Mouse (Mus musculus) telencephalon, adult 2 months (tissue): ENCODE results near the gene Slc4a11.
"Not testable (repeated sequence)": the region's sequence is repeated elsewhere in the genome, so short reads cannot be mapped to it uniquely, and the experiment has no call there.

Experiments used
- DNase-seq: peaks from one replicate; pipeline ENCODE4 v3.0.0-alpha.2; 2011; ENCODE audit warnings: low read depth, low spot score

Slc4a11 gene

DNA sequence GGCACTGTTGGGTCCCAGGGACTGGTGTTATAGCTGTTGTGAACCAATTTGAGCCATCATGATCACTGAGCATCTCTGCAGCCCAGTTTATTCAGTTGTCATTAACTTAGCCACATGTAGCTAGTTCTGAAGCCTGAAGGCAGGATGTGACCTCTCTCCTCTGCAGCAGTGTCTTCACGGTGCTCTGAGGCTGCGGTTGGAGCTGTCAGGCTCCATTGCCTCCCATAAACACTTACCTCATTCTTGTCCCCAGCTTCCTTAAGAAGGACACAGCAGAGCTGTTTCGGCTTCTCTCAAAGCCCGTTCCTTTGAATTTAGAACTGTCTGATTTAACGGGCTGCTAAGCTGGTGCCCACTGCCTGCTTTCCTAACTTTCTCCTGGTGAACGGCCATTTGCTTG is 17.4 kb downstream of the Slc4a11 start:
- no peak for DNase-seq

DNA sequence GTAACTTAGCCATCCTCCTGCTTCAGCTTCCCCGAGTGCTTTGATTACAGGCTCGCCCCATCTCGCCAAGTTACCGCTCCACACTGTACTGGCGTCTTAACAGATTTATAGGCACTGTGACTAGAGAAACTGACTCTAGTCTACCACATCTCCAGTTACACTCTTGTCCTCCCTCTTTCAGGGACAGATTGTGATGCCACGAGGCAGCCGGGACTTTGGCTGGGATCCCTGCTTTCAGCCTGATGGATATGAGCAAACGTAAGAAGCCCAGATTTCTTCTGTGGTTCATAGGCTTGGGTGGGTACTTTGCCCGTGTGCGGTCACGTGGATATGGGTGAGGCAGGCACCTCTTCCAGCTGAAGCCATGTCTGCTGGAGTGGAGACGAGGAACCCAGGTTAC is 18.2 kb downstream of the Slc4a11 start:
- DNase-seq: no peak

DNA sequence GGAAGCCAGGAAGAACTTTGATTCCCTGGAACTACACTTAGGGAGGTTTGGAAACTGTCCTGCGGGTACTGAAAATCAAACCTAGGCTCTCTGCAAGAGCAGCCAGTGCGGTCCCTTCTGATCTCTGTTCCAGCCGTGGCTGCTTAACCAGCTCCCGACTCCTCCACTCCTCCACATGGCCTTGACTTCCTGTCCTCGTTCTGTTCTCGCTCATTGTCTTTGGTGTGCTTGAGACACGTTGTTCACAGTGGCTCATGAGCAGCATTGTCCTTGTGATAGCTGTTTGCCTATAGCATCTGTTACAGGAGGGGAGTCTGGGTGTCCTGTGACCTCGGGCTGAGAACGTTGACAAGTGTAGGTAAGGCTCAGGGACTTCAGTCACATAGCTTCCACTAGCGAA is 20.1 kb downstream of the Slc4a11 start:
- no peak for DNase-seq

DNA sequence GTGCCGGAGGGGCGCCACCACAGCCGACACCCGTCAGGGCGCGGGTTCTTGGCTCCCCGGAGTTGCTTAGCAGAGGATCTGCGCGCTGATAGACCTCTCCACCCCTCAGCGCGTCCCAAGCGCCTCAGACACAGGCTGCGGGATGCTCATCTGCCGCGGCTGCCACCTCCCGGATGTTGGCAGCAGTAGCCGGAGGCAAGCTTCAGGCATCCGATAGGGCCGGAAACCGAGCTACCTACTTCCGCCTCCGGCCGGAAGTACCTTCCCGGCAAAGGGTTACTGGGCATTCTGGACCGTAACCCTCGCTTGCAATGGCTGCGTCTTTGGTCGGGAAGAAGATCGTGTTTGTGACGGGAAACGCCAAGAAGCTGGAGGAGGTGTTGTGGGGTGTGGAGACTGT is 29.8 kb downstream of the Slc4a11 start, which contains the start of gene Itpa:
TSS of gene Itpa (plus strand) at position 52 of the 400 bp plus-strand sequence.
- peak; percentile 89 for DNase-seq

DNA sequence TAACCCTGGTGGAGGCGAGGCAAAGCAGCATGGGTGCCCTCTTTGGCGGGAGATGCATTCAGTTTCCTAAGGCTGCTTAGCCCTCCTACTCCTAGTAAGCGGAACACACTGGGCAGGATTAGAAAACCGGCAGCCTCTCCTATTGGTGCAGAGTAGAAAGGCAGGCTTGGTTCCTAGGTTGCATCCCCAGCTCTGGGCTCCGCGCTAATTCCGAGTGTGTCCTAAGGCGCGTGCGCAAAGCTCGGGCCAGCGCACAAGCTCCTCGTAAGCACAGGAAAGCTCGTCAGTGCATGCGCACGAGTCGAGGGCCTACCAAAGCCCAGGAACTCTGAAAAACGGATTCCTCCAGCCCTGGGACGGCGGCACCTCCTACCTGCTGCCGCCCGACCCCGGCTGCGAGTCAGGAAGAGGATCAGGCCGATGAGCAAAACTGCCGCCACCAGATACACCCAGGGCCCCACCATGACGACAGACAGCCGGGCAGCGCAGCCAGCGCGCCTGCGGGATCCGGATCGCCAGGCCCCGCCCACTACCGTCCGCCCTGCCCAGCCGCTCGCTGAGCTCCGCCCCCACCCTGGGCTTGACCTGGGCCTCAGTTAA is 33.1 kb downstream of the Slc4a11 start, which contains the start of gene Ddrgk1:
TSS of gene Ddrgk1 (minus strand) at position 558 of the 600 bp plus-strand sequence.
- peak; percentile 97 for DNase-seq

DNA sequence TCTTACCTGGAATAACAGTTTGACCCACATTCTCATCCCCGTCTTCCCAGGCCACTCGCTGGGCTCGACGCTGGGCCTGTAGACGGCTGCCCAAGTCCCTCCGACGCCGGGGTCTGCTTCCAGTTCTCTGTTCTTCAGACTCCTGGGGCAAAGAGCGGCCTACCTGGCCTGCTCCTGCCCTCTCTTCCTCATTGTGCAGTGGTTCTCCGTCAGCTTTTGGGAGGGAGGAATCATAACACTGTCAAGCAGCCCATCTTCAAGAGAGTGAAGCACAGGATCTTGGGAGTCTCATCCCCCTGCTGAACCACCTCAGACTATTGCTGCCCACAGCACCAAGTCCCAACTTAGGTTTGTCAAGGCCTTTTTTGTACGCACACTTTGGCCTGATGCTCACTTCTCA is 34.0 kb downstream of the Slc4a11 start:
- DNase-seq: no peak

DNA sequence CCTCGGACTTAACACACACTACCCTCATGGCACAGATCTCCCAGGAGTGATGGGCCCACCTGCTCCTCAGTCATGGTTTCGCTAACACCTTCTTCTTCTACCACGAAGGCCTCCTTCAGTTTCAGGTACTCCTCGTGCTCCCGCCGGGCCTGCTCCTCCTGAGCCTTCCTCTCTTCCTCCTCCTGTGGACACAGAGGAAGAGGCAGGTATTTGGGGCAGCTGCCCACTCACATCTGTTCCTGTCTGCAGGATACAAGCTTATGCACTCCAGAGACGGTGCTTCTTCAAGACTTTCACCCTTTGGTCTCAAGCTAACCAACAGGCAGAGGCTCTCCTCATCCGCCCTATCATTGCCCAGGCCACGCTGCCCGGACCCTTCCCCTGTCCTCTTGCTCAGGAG is 38.8 kb downstream of the Slc4a11 start:
- DNase-seq: no peak

DNA sequence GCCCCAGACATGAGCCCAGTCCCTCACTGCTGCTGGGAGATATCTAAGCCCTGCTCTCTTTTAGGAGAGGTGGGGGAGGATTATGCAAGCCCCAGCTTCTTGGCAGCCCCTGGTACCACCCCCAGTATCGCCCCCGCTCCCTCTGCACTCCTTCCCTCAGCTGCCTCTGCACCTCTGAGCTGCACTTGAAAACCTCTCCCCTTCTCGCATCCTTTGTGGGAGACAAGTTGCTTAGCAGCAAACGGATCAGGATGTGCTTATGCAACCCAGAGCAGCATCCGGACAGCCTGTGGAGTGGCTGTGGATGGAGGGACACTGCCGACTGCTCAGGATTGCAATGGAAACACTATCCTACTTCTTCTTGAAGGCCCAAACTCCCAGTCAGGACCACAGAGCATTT is 39.8 kb downstream of the Slc4a11 start:
- peak; percentile 95 for DNase-seq

DNA sequence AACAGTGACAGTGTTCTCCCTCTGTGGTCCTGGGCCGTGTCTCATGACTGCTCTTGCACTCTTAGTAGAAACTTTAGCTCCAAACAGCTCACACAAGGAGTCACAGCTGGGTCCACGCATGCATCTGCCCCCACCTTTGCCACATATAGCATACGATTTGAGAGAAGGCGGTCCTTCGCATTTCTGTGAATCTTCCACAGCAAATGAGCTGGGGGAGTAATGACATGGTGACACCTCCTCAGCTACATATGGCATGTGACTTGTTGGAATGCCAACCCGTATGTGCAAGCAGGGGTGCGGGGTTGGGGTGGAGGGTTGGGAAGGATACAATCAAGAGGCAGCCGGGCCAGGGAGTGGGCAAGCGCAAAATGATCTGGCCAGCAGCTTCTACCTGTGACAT is 40.8 kb downstream of the Slc4a11 start:
- DNase-seq: peak; percentile 93

DNA sequence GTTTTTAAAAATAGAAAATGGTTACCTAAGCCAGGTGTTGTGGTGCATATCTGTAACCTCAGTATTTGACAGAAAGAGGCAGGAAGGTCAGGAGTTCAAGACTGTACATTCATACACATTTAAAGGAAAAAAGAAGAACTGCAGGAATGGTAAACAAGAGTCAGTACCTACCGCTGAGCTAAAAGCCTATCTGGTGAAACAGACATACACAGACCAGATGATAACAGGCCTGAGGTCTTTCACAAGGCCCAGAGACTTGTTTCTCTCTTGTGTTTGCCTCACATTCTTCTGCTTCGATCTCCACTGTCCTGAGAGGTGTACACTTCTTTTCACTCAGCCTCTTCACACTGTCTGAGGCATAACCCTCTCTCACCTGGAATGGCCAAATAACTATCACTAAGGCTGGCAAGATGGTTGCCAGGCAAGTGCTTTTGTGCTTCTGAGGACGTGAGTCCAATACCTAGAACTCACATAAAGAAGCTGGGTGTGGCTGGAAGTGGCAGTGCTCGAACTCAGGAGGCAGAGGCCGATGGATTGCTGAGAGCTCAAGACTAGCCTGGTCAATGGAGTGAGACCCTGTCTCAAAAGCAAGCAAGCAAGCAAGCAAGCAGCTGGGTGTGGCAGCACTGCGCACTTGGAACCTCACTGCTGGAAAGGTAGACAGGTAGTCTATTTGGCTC is 41.5 kb downstream of the Slc4a11 start:
- no peak for DNase-seq

DNA sequence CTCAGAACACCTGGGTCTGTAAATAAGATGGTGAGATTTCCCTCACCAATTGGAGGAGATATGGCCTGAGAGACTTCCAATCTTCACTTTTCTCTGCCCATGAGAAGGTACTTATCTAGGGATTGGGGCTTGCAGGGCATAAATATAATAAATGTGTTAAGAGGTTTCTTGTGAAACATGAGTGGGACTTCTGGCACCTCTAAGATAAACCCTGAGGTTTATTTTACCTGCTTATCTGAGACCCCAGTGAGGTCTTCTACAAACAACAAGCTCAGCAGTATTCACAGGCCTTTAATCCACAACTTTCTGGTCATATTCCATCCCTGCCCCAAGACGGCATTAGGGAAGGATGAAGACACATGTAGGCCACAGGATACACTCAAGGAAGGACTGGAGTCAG is 43.6 kb downstream of the Slc4a11 start:
- no peak for DNase-seq

DNA sequence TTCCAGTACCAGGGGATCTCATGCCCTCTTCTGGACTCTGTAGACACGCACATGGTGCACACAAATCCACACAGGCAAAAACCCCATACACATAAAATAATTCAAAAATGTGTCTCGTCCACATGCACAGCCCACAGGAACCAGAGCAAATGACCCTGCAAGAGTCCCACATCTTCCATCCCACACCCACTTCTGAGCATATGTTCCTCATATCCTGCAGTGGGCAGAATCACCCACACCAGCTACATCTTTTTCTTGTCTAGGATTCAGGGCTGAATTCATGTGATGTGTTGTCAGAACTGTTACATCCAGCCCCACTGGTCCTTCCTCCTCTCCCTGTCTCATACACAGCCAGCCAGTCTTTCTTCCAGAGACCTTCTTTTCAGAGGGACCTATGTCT is 44.0 kb downstream of the Slc4a11 start:
- DNase-seq: peak; percentile 66

DNA sequence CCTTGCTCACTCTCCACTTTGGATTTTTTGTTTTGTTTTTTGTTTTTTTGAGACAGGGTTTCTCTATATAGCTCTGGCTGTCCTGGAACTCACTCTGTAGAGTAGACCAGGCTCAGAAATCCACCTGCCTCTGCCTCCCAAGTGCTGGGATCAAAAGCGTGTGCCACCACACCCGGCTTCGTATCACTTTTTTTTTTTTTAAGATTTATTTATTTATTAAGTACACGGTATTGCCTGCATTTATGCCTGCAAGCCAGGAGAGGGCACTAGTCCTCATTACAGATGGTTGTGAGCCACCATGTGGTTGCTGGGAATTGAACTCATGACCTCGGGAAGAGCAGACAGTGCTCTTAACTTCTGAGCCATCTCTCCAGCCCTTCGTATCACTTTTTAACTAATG is 48.3 kb downstream of the Slc4a11 start:
- not testable (repeated sequence) for DNase-seq

DNA sequence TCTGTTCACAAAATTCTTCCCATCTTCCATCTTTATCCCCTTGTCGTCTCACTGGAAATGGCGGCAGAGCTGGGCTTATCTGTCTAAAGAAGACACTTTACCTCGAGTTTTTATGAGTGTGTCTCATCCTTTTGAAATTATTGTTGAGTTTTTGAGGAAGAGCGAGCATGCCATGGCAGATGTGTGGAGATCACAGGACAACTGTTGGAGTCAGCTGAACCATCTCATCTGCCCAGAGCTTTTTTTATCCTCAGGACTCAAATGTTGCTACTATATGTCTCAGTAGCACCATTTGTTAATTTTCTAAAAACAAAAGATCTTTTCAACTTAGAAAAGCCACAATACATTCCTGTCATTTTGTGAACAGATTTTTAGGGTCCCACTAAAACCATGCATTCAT is 52.1 kb downstream of the Slc4a11 start:
- DNase-seq: no peak

DNA sequence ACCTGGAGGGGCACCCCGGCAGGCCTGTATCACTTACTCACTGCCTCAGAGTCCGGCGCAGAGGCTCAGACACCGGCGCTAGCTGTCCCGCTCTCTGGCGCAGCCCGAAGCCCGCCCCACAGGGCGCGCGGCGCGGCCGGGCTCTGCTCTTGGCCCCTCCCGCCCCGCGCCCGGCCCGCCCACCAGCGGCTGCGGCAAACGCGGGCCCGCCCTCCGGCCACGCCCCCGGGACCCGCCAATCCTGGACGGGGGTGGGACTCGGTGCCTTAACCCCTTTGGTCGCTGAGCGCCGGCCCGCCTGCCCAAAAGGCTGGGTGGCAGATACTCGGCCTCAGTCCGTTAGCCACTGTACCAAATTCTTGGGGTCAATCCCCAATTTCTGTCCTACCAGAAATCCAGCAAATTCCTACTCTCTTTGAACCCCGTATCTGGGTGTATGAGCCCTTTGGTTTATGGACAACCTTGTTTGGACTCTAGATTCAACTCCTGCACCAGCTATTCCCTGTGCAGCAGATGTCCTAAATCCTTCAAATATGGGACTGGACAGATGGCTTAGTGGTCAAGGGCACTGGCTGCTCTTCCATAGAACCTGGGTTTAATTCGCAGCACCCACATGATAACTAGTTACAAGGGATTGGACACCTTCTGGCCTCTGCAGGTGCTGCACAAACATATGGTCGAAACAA is 54.5 kb downstream of the Slc4a11 start, which contains the start of gene Lzts3:
TSS of gene Lzts3 (minus strand) at position 120 of the 686 bp plus-strand sequence.
- peak; percentile 60 for DNase-seq

DNA sequence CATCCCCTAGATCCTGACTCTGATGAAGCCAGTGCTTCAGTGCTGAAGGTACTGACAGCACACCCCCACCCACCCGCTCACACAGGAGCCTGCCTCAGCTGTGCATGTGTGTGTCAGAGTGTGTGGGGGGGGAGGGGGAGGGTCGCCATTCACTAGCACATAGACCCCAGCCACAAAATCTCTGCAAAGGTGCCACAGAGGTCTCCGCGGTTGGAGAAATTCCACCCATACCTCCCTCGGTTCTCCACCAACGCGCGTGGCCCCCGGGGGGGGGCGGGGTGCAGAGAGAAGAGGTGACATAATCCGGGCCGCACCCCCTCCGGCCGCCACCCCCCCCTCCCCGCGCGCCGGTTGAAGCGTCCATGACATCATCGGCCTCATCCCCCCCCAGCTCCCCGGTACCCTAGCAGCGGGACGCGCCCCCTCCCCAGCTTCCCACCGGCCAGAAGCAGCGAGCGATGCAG is 55.1 kb downstream of the Slc4a11 start:
- DNase-seq: no peak

DNA sequence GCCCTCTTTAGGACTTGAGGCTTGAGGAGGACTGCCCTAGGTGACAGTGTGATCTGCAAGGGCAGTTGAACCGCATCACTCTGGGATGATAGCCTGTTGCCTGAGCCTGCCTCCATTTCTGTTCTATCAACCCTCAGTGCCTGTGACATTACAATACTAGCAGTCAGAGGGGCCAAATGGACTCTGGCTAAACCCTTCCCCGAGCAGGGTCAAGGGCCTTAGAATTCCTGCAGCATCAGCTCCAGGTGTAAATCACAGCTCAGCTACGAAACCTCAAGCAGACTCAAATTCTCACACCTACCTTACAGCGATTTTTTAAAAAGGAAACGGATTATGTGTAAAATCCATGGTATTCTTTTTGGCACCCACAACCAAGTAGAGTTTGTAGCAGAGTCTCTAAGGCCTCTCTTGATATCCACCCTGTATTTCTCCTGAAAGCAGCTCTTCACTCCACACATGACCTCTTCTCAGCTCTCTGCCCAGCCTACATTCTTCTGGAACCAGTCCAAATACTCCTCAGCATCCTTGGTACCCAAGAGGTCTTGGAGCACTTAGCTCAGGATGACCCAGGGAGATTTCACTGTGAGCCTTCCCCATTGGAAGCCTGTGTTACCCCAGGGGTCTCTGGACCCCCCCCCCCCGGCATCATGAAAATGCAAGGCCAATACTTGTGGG is 55.8 kb downstream of the Slc4a11 start:
- no peak for DNase-seq

DNA sequence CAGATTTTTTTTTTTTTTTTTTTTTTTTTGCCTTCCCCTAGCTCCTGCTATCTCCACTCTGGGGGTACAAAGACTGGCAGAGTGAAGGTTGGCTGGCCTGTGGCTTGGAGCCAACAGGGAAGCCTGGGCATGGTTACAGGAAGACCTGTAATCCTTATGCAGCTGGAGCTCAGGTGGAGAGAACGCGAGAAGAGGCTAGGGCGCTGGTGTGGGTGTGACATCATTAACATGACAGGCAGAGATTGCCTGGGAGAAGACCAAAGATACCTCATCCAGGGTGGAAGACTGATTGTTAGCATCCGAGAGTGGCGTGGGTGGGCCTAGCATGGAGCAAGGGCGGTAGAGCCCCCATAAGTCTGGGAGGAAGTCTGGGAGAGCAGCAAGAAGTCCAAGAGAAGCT is 58.0 kb downstream of the Slc4a11 start:
- no peak for DNase-seq

DNA sequence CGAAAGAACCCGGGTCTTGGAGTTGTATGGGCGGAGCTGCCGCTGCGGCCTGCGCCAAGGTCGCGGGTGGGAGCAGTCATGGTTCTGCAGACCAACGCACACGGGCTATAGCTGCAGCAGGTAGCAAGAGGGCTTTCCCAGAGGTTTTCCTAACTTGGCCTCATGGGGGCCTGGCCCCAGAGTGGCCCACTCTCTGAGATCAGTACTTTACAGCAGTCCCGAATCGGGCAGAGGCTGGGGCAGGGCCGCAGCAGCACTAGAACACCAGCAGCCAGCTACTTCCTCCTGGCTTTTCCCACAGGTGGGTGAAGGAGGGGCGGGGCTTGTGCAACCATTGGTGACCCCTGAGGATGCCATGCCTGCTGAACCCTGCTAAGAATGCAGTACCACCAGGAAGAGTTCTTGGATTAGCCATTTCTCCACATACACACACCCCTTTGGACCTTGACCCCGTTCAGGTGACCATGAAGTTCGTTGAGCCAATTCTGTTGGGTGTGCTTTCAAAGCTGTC is 59.2 kb downstream of the Slc4a11 start:
- no peak for DNase-seq

DNA sequence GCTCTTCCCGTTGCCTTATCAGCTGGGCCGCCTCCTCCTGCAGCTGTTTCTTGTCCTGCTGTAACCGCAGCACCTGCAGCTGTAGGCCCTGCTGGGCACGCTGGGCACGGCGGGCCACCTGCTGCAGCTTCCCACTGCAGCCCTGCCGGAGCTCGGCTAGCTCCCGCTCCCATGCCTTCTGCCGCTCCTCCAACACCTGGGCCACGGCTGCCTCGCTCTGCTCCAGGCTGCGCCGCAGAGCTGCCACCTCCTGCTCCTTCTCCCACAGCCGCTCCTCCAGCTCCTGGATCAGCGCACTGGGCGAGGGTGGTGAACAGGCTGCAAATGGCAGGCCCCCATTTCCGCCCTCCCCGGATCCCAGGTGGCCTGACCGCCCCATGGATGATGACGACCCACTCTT is 61.5 kb downstream of the Slc4a11 start:
- DNase-seq: no peak

DNA sequence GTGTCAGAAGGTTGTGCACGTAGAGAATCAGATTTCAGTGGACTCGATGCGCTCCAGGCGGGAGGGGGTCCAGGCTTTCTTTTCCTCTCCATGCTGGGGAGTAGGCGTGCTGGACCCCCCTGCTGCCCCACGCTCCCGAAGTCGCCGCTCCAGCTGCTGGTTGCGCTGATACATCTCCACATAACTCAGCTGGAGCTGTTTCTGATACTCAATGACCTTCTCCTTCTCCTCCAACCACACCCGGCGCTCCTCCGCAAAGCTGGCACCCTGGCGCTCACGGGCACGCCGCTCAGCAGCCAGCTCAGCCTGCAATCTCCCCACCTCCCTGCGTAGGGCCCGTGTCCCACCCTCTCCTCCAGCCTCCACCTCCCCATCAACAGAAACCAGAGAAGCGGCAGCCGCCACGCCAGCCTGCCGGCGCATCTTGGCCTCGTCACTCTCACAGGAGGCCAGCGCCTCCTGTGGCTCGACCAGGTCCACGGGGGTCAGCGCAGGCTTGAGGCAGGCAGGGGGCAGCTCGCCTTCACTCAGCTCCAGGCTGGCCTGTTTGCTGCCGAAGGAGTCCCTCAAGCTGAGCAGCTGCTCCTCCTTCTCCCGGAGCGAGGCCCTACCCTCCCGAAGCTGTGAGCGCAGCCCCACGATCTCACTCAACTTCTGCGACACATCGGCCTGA is 62.4 kb downstream of the Slc4a11 start:
- DNase-seq: no peak
